Mouse (Mus musculus): ENCODE results near the gene Trpm3. TPM values are rescaled to one million over a fixed set of nuclear protein-coding genes. Genes with fewer than 3 reads are reported as not detected.

The Trpm3 gene
- polyA plus RNA-seq, 1 experiment from 2014 or later: 28.5 TPM

GRCm38 (mm10) chr19:22552179-22552578 is 413.3 kb downstream of the Trpm3 start:
- peak; percentile 73; the same call in 1 of the 2 replicates for ATAC-seq (replicated peaks)
- Histone ChIP-seq H3K4me2 (no peak overlapping the region), H3K36me3 (replicated peaks) (no peaks in the 10 kb centered on the region), H3K4me1 (peaks cover 19% of the 10 kb centered on the region), H3K9ac (no peak overlapping the region), H3K4me3 (no peak overlapping the region), H3K9me3 (no peaks in the 10 kb centered on the region), H3K27ac (no peak overlapping the region), H3K27me3 (replicated peaks) (no peaks in the 10 kb centered on the region; the same call in 1 of the 2 replicates)
- 30% methylated on average over 5 of the region's 5 CpGs for WGBS

GRCm38 (mm10) chr19:22554421-22554941 is 415.6 kb downstream of the Trpm3 start:
- ATAC-seq (replicated peaks): peak; percentile 58; the same call in 1 of the 2 replicates
- WGBS: 3% methylated on average over 7 of the region's 7 CpGs

GRCm38 (mm10) chr19:22572396-22572795 is 433.6 kb downstream of the Trpm3 start:
- H3K9ac ChIP-seq: no peak overlapping the region
- no peaks in the 10 kb centered on the region for H3K4me1 ChIP-seq
- no peaks in the 10 kb centered on the region for H3K27me3 ChIP-seq (replicated peaks)
- no peaks in the 10 kb centered on the region for H3K9me3 ChIP-seq
- H3K4me2 ChIP-seq: no peak overlapping the region
- no peak overlapping the region for H3K27ac ChIP-seq
- 68% methylated on average over 11 of the region's 11 CpGs for WGBS
- no peak for ATAC-seq (replicated peaks)
- H3K4me3 ChIP-seq: no peak overlapping the region
- H3K36me3 ChIP-seq (replicated peaks): no peaks in the 10 kb centered on the region

More at GRCm38 (mm10) chr19:22554421-22554941, 415.6 kb downstream of the Trpm3 start:
- Histone ChIP-seq H3K9me3 (no peaks in the 10 kb centered on the region), H3K9ac (no peak overlapping the region), H3K27me3 (replicated peaks) (no peaks in the 10 kb centered on the region; the same call in 1 of the 2 replicates), H3K4me2 (peak overlapping the region; percentile 25), H3K4me1 (peaks cover 19% of the 10 kb centered on the region), H3K36me3 (replicated peaks) (no peaks in the 10 kb centered on the region), H3K4me3 (no peak overlapping the region), H3K27ac (no peak overlapping the region)

- Histone ChIP-seq H3K27me3 (replicated peaks) (no peaks in the 10 kb centered on the region), H3K9ac (no peak overlapping the region), H3K4me2 (no peak overlapping the region), H3K36me3 (replicated peaks) (no peaks in the 10 kb centered on the region), H3K27ac (no peak overlapping the region), H3K4me3 (no peak overlapping the region), H3K4me1 (no peaks in the 10 kb centered on the region), H3K9me3 (no peaks in the 10 kb centered on the region)
- no peak for ATAC-seq (replicated peaks)
- 90% methylated on average over 2 of the region's 2 CpGs for WGBS
Measured at GRCm38 (mm10) chr19:22572849-22573248, 434.0 kb downstream of the Trpm3 start.

- Histone ChIP-seq H3K27me3 (replicated peaks) (no peaks in the 10 kb centered on the region), H3K9ac (no peak overlapping the region), H3K4me2 (no peak overlapping the region), H3K36me3 (replicated peaks) (no peaks in the 10 kb centered on the region), H3K4me1 (no peaks in the 10 kb centered on the region), H3K9me3 (no peaks in the 10 kb centered on the region), H3K4me3 (no peak overlapping the region), H3K27ac (no peak overlapping the region)
- ATAC-seq (replicated peaks): no peak
- 75% methylated on average over 4 of the region's 4 CpGs for WGBS
Measured at GRCm38 (mm10) chr19:22582120-22582745, 443.4 kb downstream of the Trpm3 start.

- Histone ChIP-seq H3K27me3 (replicated peaks) (no peaks in the 10 kb centered on the region), H3K9me3 (no peaks in the 10 kb centered on the region), H3K4me2 (no peak overlapping the region), H3K9ac (no peak overlapping the region), H3K4me3 (no peak overlapping the region), H3K36me3 (replicated peaks) (no peaks in the 10 kb centered on the region), H3K27ac (no peak overlapping the region), H3K4me1 (no peaks in the 10 kb centered on the region; the same call in 1 of the 2 replicates)
- no peak for ATAC-seq (replicated peaks)
- WGBS: 79% methylated on average over 3 of the region's 3 CpGs
Measured at GRCm38 (mm10) chr19:22594492-22594891, 455.6 kb downstream of the Trpm3 start.

GRCm38 (mm10) chr19:22595246-22595645 is 456.4 kb downstream of the Trpm3 start:
- Histone ChIP-seq H3K27ac (no peak overlapping the region), H3K4me1 (no peaks in the 10 kb centered on the region; the same call in 1 of the 2 replicates), H3K4me2 (no peak overlapping the region), H3K36me3 (replicated peaks) (no peaks in the 10 kb centered on the region), H3K9me3 (no peaks in the 10 kb centered on the region), H3K9ac (no peak overlapping the region), H3K4me3 (no peak overlapping the region), H3K27me3 (replicated peaks) (no peaks in the 10 kb centered on the region)
- WGBS: 46% methylated on average over 2 of the region's 2 CpGs
- no peak for ATAC-seq (replicated peaks)

- Histone ChIP-seq H3K4me1 (no peaks in the 10 kb centered on the region; the same call in 1 of the 2 replicates), H3K36me3 (replicated peaks) (no peaks in the 10 kb centered on the region), H3K27ac (no peak overlapping the region), H3K9me3 (no peaks in the 10 kb centered on the region), H3K4me2 (no peak overlapping the region), H3K27me3 (replicated peaks) (no peaks in the 10 kb centered on the region), H3K9ac (no peak overlapping the region), H3K4me3 (no peak overlapping the region)
- ATAC-seq (replicated peaks): no peak
- 56% methylated on average over 3 of the region's 3 CpGs for WGBS
Measured at GRCm38 (mm10) chr19:22596715-22597114, 457.9 kb downstream of the Trpm3 start.

GRCm38 (mm10) chr19:22604322-22604721 is 465.5 kb downstream of the Trpm3 start:
- no peaks in the 10 kb centered on the region for H3K9me3 ChIP-seq
- no peak overlapping the region for H3K4me3 ChIP-seq
- no peaks in the 10 kb centered on the region for H3K36me3 ChIP-seq (replicated peaks)
- H3K4me1 ChIP-seq: peaks cover 4% of the 10 kb centered on the region; the same call in 1 of the 2 replicates
- 0 out of 2 replicates have a peak overlapping the region, but pooled peaks have one; percentile 22 for H3K27ac ChIP-seq
- H3K4me2 ChIP-seq: no peak overlapping the region
- WGBS: 27% methylated on average over 4 of the region's 4 CpGs
- no peaks in the 10 kb centered on the region for H3K27me3 ChIP-seq (replicated peaks)
- ATAC-seq (replicated peaks): peak; percentile 73
- no peak overlapping the region for H3K9ac ChIP-seq

- Histone ChIP-seq H3K4me3 (no peak overlapping the region), H3K27ac (no peak overlapping the region), H3K4me2 (no peak overlapping the region), H3K4me1 (peaks cover 4% of the 10 kb centered on the region; the same call in 1 of the 2 replicates), H3K9me3 (no peaks in the 10 kb centered on the region), H3K9ac (no peak overlapping the region), H3K27me3 (replicated peaks) (no peaks in the 10 kb centered on the region), H3K36me3 (replicated peaks) (no peaks in the 10 kb centered on the region)
- ATAC-seq (replicated peaks): no peak
- WGBS: 69% methylated on average over 5 of the region's 5 CpGs
Measured at GRCm38 (mm10) chr19:22607985-22608684, 469.3 kb downstream of the Trpm3 start.

- no peaks in the 10 kb centered on the region for H3K9me3 ChIP-seq
- H3K4me3 ChIP-seq: no peak overlapping the region
- no peaks in the 10 kb centered on the region for H3K27me3 ChIP-seq (replicated peaks)
- no peak overlapping the region for H3K4me2 ChIP-seq
- H3K4me1 ChIP-seq: no peaks in the 10 kb centered on the region
- no peaks in the 10 kb centered on the region for H3K36me3 ChIP-seq (replicated peaks)
- H3K27ac ChIP-seq: no peak overlapping the region
- ATAC-seq (replicated peaks): no peak
- no peak overlapping the region for H3K9ac ChIP-seq
- 72% methylated on average over 2 of the region's 2 CpGs for WGBS
Measured at GRCm38 (mm10) chr19:22611621-22612020, 472.8 kb downstream of the Trpm3 start.

- 91% methylated on average over 6 of the region's 6 CpGs for WGBS
- Histone ChIP-seq H3K27ac (no peak overlapping the region), H3K9ac (no peak overlapping the region), H3K4me3 (no peak overlapping the region), H3K4me2 (no peak overlapping the region), H3K4me1 (no peaks in the 10 kb centered on the region), H3K9me3 (no peaks in the 10 kb centered on the region), H3K27me3 (replicated peaks) (no peaks in the 10 kb centered on the region), H3K36me3 (replicated peaks) (no peaks in the 10 kb centered on the region)
- ATAC-seq (replicated peaks): no peak
Measured at GRCm38 (mm10) chr19:22615367-22615766, 476.5 kb downstream of the Trpm3 start.
